Mouse (Mus musculus) neural tube, embryonic 12.5 days (tissue): ENCODE results near the gene Dnaja3. TPM values are rescaled to one million over a fixed set of nuclear protein-coding genes. Genes with fewer than 3 reads are reported as not detected.

Experiments
- ATAC-seq: fragments of 200-750 bp; cut with Nextera tagmentation; 2 replicates; pipeline ENCODE4 v1.8.0; 2017; ENCODE audit warnings: low read depth, mild to moderate bottlenecking, moderate TSS enrichment, moderate library complexity; ENCODE audit not compliant: low FRiP score
- H3K27ac ChIP-seq: fragments of 300-500 bp; sonication (generic); 2 replicates; pipeline ENCODE4 v1.5.1; 2016
- H3K27me3 ChIP-seq: fragments of 300-500 bp; sonication (generic); replicated peaks from 2 replicates; pipeline ENCODE4 v1.6.1; 2016; ENCODE audit warnings: mild to moderate bottlenecking
- H3K36me3 ChIP-seq: fragments of 300-500 bp; sonication (generic); 2 replicates; pipeline ENCODE4 v1.6.1; 2016; ENCODE audit warnings: mild to moderate bottlenecking
- H3K4me1 ChIP-seq: fragments of 300-500 bp; sonication (generic); 2 replicates; pipeline ENCODE4 v1.6.1; 2016
- H3K4me2 ChIP-seq: fragments of 300-500 bp; sonication (generic); replicated peaks from 2 replicates; pipeline ENCODE4 v1.6.1; 2016; ENCODE audit warnings: mild to moderate bottlenecking
- H3K4me3 ChIP-seq: fragments of 300-500 bp; sonication (generic); 2 replicates; pipeline ENCODE4 v1.5.1; 2016
- H3K9ac ChIP-seq: fragments of 300-500 bp; sonication (generic); 2 replicates; pipeline ENCODE4 v1.6.1; 2016; ENCODE audit warnings: mild to moderate bottlenecking
- H3K9me3 ChIP-seq: fragments of 300-500 bp; sonication (generic); 2 replicates; pipeline ENCODE4 v1.6.1; 2016; ENCODE audit warnings: mild to moderate bottlenecking
- WGBS: fragments of 180-500 bp; shearing (Covaris S2); methylation state at CpG from one replicate; pipeline ENCODE4 v1.1.7; 2016; 5-methylcytosine and 5-hydroxymethylcytosine counted together
- polyA plus RNA-seq: library from polyadenylated mRNA; unstranded; fragments of >200 nt; fragmentation: Nextera tagmentation; extraction: Ambion mirVana; gene quantifications from 2 replicates; pipeline ENCODE4 v1.2.1, GENCODE M21; 2016

Dnaja3 gene
- polyA plus RNA-seq, 1 experiment from 2014 or later, result 51.5 TPM

GRCm38 (mm10) chr16:4648416-4649023, 8.7 kb downstream of the Dnaja3 start:
- Histone ChIP-seq H3K27me3 (no peaks in the 10 kb centered on the region), H3K4me2 (no peak overlapping the region), H3K9ac (no peak overlapping the region), H3K36me3 (peaks cover 55% of the 10 kb centered on the region), H3K9me3 (no peaks in the 10 kb centered on the region), H3K27ac (no peak overlapping the region), H3K4me1 (peaks cover 16% of the 10 kb centered on the region), H3K4me3 (no peak overlapping the region)
- 88% methylated on average over 28 of the region's 28 CpGs for WGBS
- no peak for ATAC-seq

GRCm38 (mm10) chr16:4649211-4649610, 9.4 kb downstream of the Dnaja3 start:
- 93% methylated on average over 5 of the region's 5 CpGs for WGBS

DNA sequence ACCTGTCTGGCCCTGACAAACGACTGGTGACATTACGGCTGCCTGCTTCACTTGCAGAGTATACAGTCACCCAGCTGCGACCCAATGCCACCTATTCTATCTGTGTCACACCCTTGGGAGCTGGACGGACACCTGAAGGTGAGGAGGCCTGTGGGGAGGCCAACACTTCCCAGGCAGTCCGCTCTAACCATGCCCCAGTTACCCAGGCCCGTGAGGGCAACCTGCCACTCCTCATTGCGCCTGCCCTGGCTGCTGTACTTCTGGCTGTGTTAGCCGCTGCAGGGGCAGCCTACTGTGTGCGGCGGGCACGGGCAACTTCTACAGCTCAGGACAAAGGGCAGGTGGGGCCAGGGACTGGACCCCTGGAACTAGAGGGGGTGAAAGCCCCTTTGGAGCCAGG, 9.9 kb downstream of the Dnaja3 start:
- no peak overlapping the region for H3K27ac ChIP-seq
- no peaks in the 10 kb centered on the region for H3K27me3 ChIP-seq
- no peak overlapping the region for H3K4me3 ChIP-seq
- ATAC-seq, result no peak
- no peak overlapping the region for H3K9ac ChIP-seq
- no peak overlapping the region for H3K4me2 ChIP-seq
- H3K9me3 ChIP-seq, result no peaks in the 10 kb centered on the region
- H3K36me3 ChIP-seq, result peaks cover 53% of the 10 kb centered on the region
- 96% methylated on average over 11 of the region's 11 CpGs for WGBS
- peaks cover 11% of the 10 kb centered on the region; the same call in 1 of the 2 replicates for H3K4me1 ChIP-seq

More at GRCm38 (mm10) chr16:4649211-4649610, 9.4 kb downstream of the Dnaja3 start:
- Histone ChIP-seq H3K27me3 (no peaks in the 10 kb centered on the region), H3K4me1 (peaks cover 11% of the 10 kb centered on the region; the same call in 1 of the 2 replicates), H3K9me3 (no peaks in the 10 kb centered on the region), H3K4me2 (no peak overlapping the region), H3K27ac (no peak overlapping the region), H3K4me3 (no peak overlapping the region), H3K9ac (no peak overlapping the region), H3K36me3 (peaks cover 52% of the 10 kb centered on the region)
- no peak for ATAC-seq

- no peak for ATAC-seq
- WGBS, result 86% methylated on average over 3 of the region's 3 CpGs
- H3K4me3 ChIP-seq, result no peak overlapping the region
- H3K9ac ChIP-seq, result no peak overlapping the region
- H3K27ac ChIP-seq, result no peak overlapping the region
- H3K36me3 ChIP-seq, result peaks cover 57% of the 10 kb centered on the region
- no peaks in the 10 kb centered on the region for H3K27me3 ChIP-seq
- no peak overlapping the region for H3K4me2 ChIP-seq
- peaks cover 11% of the 10 kb centered on the region; the same call in 1 of the 2 replicates for H3K4me1 ChIP-seq
- no peaks in the 10 kb centered on the region for H3K9me3 ChIP-seq
Measured at GRCm38 (mm10) chr16:4650161-4650560, 10.4 kb downstream of the Dnaja3 start.

DNA sequence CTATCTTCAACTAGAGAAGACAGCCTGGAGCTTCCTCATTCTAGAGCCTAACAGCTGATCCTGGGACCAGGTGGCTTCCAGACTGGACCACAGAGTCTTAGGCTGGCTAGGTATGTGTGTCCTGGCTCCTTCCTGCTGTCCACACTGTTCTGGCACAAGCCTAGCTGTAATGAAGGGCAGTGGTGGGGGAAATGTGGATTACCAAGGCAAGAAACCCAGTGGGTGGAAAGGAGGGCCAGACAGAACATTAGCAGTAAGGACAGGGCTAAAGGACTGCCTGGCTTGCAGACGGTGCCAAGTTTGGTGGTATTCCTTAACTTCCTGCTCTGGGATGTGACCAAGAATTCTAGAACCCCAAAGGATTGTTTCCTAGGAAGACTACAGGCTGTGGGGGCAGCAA, 11.3 kb downstream of the Dnaja3 start:
- H3K4me3 ChIP-seq, result no peak overlapping the region
- no peak overlapping the region for H3K27ac ChIP-seq
- no peaks in the 10 kb centered on the region for H3K9me3 ChIP-seq
- WGBS, result 95% methylated on average over 1 of the region's 1 CpGs
- H3K4me1 ChIP-seq, result peaks cover 15% of the 10 kb centered on the region
- H3K27me3 ChIP-seq, result no peaks in the 10 kb centered on the region
- ATAC-seq, result no peak
- no peak overlapping the region for H3K9ac ChIP-seq
- peaks cover 57% of the 10 kb centered on the region for H3K36me3 ChIP-seq
- H3K4me2 ChIP-seq, result no peak overlapping the region

- H3K27ac ChIP-seq, result no peak overlapping the region
- peaks cover 57% of the 10 kb centered on the region for H3K36me3 ChIP-seq
- H3K4me1 ChIP-seq, result peaks cover 15% of the 10 kb centered on the region
- H3K9ac ChIP-seq, result no peak overlapping the region
- no peaks in the 10 kb centered on the region for H3K9me3 ChIP-seq
- H3K27me3 ChIP-seq, result no peaks in the 10 kb centered on the region
- ATAC-seq, result no peak
- 58% methylated on average over 7 of the region's 7 CpGs for WGBS
- H3K4me3 ChIP-seq, result no peak overlapping the region
- H3K4me2 ChIP-seq, result no peak overlapping the region
Measured at GRCm38 (mm10) chr16:4651624-4652023, 11.8 kb downstream of the Dnaja3 start.

DNA sequence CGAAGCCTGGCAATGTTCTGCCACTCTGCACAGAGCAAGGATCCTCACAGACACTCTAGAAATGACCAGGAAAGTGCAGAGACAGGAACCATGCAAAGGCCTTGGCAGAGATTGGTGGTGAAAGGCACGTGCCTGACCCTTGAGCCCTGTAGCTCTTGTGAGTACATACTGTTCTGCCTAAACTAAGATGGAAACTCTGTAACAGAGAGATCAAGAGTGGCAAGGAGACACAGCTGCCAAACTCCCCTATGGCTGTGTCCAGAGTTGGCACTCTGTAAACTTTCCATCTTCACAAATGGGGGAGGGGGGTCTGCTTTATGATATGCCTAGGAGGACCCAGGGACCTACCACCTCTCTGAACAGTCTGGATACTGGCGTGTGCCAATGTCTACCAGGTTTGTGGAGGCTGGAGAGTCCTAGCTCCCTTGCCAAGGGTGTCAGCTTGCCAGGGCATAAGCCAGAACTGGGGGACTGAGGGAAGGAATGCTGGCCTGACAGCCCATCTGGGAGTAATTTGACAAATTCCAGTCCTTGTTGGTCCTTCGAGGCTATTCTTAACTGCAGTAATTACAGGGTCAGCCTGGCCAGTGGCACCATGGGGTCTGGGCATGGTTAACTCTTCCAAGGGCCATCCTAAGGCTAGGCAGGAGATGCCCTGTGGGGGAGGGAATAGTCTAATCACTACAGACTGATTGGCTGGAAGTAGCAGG, 13.1 kb downstream of the Dnaja3 start:
- Histone ChIP-seq H3K27ac (no peak overlapping the region), H3K9me3 (no peaks in the 10 kb centered on the region), H3K9ac (no peak overlapping the region), H3K4me1 (peaks cover 8% of the 10 kb centered on the region; the same call in 1 of the 2 replicates), H3K4me3 (no peak overlapping the region), H3K36me3 (peaks cover 53% of the 10 kb centered on the region), H3K27me3 (no peaks in the 10 kb centered on the region), H3K4me2 (no peak overlapping the region)
- ATAC-seq, result no peak
- 68% methylated on average over 4 of the region's 4 CpGs for WGBS

- no peak overlapping the region for H3K4me3 ChIP-seq
- no peak for ATAC-seq
- peaks cover 16% of the 10 kb centered on the region; the same call in 1 of the 2 replicates for H3K4me1 ChIP-seq
- H3K9me3 ChIP-seq, result no peaks in the 10 kb centered on the region
- H3K27me3 ChIP-seq, result no peaks in the 10 kb centered on the region
- no peak overlapping the region for H3K27ac ChIP-seq
- 82% methylated on average over 10 of the region's 10 CpGs for WGBS
- peaks cover 35% of the 10 kb centered on the region for H3K36me3 ChIP-seq
- no peak overlapping the region for H3K9ac ChIP-seq
- no peak overlapping the region for H3K4me2 ChIP-seq
Measured at GRCm38 (mm10) chr16:4654706-4655105, 14.9 kb downstream of the Dnaja3 start.

DNA sequence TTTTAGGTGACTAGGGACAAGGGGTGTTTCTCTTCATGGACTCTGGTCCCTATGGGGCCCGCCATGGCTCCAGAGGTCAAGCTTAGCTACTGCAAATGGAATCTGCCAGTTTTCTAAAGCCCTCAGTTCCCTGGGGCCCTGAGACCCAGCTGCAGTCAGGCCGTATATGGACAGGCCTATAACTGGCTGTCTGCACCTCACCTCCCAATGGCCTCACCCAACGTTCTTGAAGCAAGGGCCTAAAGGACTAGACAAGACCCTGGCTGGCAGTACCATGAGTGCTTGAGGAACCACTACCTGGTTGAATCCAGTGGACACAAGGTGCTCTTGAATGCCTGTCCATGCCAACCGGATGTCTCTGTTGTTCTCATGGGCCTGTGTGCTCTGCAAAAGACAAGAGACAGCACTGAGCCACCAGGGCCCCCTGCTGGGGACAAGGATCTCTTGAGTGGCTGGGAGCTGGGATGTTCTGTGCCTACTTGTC, 15.5 kb downstream of the Dnaja3 start:
- Histone ChIP-seq H3K27me3 (no peaks in the 10 kb centered on the region), H3K9ac (no peak overlapping the region), H3K27ac (no peak overlapping the region), H3K9me3 (no peaks in the 10 kb centered on the region), H3K4me2 (no peak overlapping the region), H3K36me3 (peaks cover 29% of the 10 kb centered on the region), H3K4me3 (no peak overlapping the region), H3K4me1 (peaks cover 16% of the 10 kb centered on the region; the same call in 1 of the 2 replicates)
- 81% methylated on average over 4 of the region's 4 CpGs for WGBS
- ATAC-seq, result no peak

DNA sequence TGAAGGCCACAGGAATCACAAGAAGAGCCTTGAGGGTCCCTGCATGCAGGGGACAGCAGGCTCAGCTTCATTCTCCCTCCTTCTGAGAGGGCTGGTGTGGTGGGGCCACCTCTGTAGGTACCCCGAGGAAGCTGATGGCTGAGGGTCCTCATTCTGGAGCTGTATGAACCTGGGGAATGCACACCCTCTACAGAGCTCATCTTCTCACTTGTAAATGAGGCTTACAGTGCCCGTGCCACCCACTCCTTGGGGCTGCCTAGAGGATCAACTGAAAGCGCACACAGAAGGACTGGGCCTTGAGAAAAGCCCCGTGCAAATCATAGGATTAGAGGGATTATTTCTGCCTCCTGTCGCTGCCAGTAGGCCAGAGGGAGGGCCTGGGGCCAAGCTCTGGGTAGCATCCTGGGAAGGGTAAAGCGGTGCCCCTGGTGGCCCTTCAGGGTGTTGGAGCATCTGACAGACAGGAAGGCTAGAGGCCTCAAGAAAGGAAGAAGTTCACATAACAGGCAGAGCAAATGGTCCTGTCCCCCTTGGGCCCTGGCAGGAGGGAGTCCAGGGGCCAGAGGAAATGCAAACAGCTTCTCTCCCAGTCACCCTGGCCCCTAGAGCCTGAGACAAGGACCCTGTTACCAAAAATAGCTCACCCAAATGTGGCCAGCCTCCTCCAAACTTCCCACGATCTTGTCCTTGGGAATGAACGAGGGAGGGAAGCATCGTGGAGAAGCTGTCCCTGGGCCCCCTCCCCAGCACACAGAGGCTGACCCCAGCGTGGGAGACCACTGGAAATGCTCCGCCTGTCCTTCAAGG, 16.2 kb downstream of the Dnaja3 start:
- WGBS, result 58% methylated on average over 11 of the region's 11 CpGs
- Histone ChIP-seq H3K4me1 (peaks cover 16% of the 10 kb centered on the region; the same call in 1 of the 2 replicates), H3K27ac (no peak overlapping the region), H3K9ac (no peak overlapping the region), H3K4me2 (no peak overlapping the region), H3K27me3 (no peaks in the 10 kb centered on the region), H3K4me3 (no peak overlapping the region), H3K9me3 (no peaks in the 10 kb centered on the region), H3K36me3 (peaks cover 30% of the 10 kb centered on the region)
- no peak for ATAC-seq

DNA sequence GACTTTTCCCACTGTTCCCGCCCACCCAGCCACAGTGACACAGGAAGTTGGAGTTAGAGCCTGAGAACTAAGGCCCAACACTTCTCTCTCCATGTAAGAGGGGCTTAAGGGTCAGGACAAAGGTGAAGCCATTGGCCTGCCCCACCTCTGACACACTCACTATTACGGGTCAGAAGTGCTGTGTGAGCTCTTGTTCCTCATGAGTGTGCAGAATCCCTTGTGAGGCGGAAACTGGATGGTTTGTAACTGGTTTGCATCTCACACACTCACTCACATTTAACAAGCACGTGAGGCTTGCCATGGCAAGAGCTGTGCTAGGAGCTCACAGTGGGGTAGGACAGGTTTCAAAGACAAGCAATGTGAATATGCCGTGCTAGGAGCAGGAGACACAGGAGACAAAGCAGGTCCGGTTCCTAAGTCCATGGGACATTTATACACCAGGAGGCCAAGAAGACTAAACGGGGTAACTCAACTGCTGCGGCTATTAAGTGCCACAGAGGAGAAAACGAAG, 16.8 kb downstream of the Dnaja3 start:
- ATAC-seq, result no peak
- Histone ChIP-seq H3K9me3 (no peaks in the 10 kb centered on the region), H3K4me1 (peaks cover 16% of the 10 kb centered on the region; the same call in 1 of the 2 replicates), H3K9ac (no peak overlapping the region), H3K27me3 (no peaks in the 10 kb centered on the region), H3K36me3 (peaks cover 27% of the 10 kb centered on the region), H3K4me2 (no peak overlapping the region), H3K27ac (no peak overlapping the region), H3K4me3 (no peak overlapping the region)
- WGBS, result 74% methylated on average over 9 of the region's 9 CpGs

DNA sequence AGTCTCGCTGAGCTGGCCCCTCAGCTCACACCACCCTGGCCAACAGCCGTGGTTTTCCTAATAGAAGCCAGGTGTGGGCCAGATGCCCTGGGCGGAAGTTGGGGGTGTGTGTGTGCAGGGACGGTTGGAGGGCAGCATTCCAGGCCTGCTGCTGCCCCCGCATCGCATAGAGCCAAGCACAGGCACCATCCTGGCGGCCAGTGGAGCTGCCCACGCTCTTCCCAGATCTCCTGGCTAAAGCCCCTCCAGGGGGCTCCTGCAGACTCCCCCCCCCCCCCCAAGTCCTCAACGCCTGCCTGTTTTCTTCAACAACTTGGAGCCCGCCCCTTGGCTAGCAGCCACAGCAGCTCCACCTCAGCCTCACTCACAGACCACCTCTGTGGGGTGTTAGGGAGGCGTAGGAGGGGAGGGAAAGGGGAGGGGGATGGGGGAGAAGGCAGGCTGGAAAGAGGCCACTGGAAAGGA, 19.0 kb downstream of the Dnaja3 start:
- Histone ChIP-seq H3K27ac (no peak overlapping the region), H3K4me2 (peak overlapping the region; percentile 23; the same call in 1 of the 2 replicates), H3K4me3 (no peak overlapping the region), H3K4me1 (peaks cover 11% of the 10 kb centered on the region; the same call in 1 of the 2 replicates), H3K36me3 (peaks cover 25% of the 10 kb centered on the region), H3K27me3 (no peaks in the 10 kb centered on the region), H3K9ac (no peak overlapping the region), H3K9me3 (no peaks in the 10 kb centered on the region)
- ATAC-seq, result no peak
- WGBS, result 45% methylated on average over 11 of the region's 11 CpGs
